Mouse (Mus musculus): ENCODE measurements around the gene Cox4i1. TPM values are rescaled to one million over a fixed set of nuclear protein-coding genes. Genes with fewer than 3 reads are reported as not detected.

Gene Cox4i1
- polyA plus RNA-seq, 1 experiment from 2014 or later, result 2,406 TPM

DNA sequence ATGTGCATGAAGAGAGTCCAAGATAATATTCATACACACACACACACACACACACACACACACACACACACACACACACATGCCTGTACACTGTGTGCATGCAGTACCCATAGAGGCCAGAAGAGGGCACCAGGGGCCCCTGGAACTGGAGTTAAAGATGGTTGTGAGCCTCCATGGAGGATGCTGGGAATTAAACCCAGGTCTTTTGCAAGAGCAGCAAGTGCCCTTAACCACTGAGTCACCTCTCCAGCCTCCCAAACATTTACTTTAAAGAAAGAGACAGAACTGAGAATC is 29.9 kb downstream of the Cox4i1 start:
- H3K4me2 ChIP-seq (replicated peaks; ENCODE audit: low read depth), result no peak overlapping the region
- no peaks in the 10 kb centered on the region for H3K27me3 ChIP-seq (replicated peaks; ENCODE audit: control insufficient read depth, insufficient read depth, low read length)
- no peak for ATAC-seq
- H3K9me3 ChIP-seq (ENCODE audit: control insufficient read depth), result no peaks in the 10 kb centered on the region
- no peak overlapping the region for H3K4me3 ChIP-seq (ENCODE audit: low read depth, low read length)
- H3K9ac ChIP-seq (ENCODE audit: low read depth, low read length), result no peak overlapping the region
- no peaks in the 10 kb centered on the region for H3K36me3 ChIP-seq (ENCODE audit: control insufficient read depth, insufficient read depth)
- H3K4me1 ChIP-seq (replicated peaks; ENCODE audit: control insufficient read depth, insufficient read depth, low read length), result peaks cover 14% of the 10 kb centered on the region
- peak; percentile 72 for TF ChIP-seq CTCF (IDR thresholded peaks at IDR 0.05; ENCODE audit: low read depth)
- no peak overlapping the region for H3K27ac ChIP-seq (ENCODE audit: low read depth, low read length)

GRCm38 (mm10) chr8:120698426-120698825 is 30.4 kb downstream of the Cox4i1 start:
- no peak overlapping the region for H3K4me3 ChIP-seq (ENCODE audit: low read depth, low read length)
- no peaks in the 10 kb centered on the region for H3K27me3 ChIP-seq (replicated peaks; ENCODE audit: control insufficient read depth, insufficient read depth, low read length)
- no peak for TF ChIP-seq CTCF (IDR thresholded peaks at IDR 0.05; ENCODE audit: low read depth)
- ATAC-seq, result no peak
- no peak overlapping the region for H3K27ac ChIP-seq (ENCODE audit: low read depth, low read length)
- no peak overlapping the region for H3K9ac ChIP-seq (ENCODE audit: low read depth, low read length)
- peaks cover 14% of the 10 kb centered on the region for H3K4me1 ChIP-seq (replicated peaks; ENCODE audit: control insufficient read depth, insufficient read depth, low read length)
- no peaks in the 10 kb centered on the region for H3K36me3 ChIP-seq (ENCODE audit: control insufficient read depth, insufficient read depth)
- WGBS, result 69% methylated on average over 7 of the region's 7 CpGs
- H3K9me3 ChIP-seq (ENCODE audit: control insufficient read depth), result no peaks in the 10 kb centered on the region
- no peak overlapping the region for H3K4me2 ChIP-seq (replicated peaks; ENCODE audit: low read depth)

GRCm38 (mm10) chr8:120699079-120699478 is 31.1 kb downstream of the Cox4i1 start:
- no peak overlapping the region for H3K9ac ChIP-seq (ENCODE audit: low read depth, low read length)
- peaks cover 10% of the 10 kb centered on the region for H3K4me1 ChIP-seq (replicated peaks; ENCODE audit: control insufficient read depth, insufficient read depth, low read length)
- no peaks in the 10 kb centered on the region for H3K27me3 ChIP-seq (replicated peaks; ENCODE audit: control insufficient read depth, insufficient read depth, low read length)
- 72% methylated on average over 6 of the region's 6 CpGs for WGBS
- no peak for TF ChIP-seq CTCF (IDR thresholded peaks at IDR 0.05; ENCODE audit: low read depth)
- ATAC-seq, result no peak
- no peak overlapping the region for H3K27ac ChIP-seq (ENCODE audit: low read depth, low read length)
- H3K4me2 ChIP-seq (replicated peaks; ENCODE audit: low read depth), result no peak overlapping the region
- no peaks in the 10 kb centered on the region for H3K9me3 ChIP-seq (ENCODE audit: control insufficient read depth)
- H3K4me3 ChIP-seq (ENCODE audit: low read depth, low read length), result no peak overlapping the region
- no peaks in the 10 kb centered on the region for H3K36me3 ChIP-seq (ENCODE audit: control insufficient read depth, insufficient read depth)

DNA sequence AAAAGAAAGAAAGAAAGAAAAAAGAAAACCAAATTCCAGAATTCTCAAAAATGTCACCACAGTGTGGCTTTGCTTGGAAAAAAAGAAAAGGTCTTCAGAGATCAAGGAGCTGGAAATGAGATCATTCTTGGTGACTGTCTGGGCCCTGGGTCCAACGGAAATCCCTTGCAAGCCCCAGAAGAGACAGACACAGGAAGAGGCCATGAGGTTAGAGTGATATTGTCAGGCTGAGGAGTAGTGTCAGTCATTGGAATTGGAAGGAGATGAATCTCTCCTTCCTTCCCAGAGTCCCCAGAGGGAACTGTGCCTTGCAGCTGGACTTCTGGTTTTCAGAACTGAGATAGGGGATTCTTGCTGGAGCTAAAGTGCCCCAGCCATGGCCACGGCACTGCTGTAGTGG is 31.5 kb downstream of the Cox4i1 start:
- peaks cover 6% of the 10 kb centered on the region for H3K4me1 ChIP-seq (replicated peaks; ENCODE audit: control insufficient read depth, insufficient read depth, low read length)
- ATAC-seq, result no peak
- 70% methylated on average over 2 of the region's 2 CpGs for WGBS
- H3K27ac ChIP-seq (ENCODE audit: low read depth, low read length), result no peak overlapping the region
- no peak overlapping the region for H3K4me3 ChIP-seq (ENCODE audit: low read depth, low read length)
- no peaks in the 10 kb centered on the region for H3K9me3 ChIP-seq (ENCODE audit: control insufficient read depth)
- H3K4me2 ChIP-seq (replicated peaks; ENCODE audit: low read depth), result no peak overlapping the region
- H3K9ac ChIP-seq (ENCODE audit: low read depth, low read length), result no peak overlapping the region
- H3K27me3 ChIP-seq (replicated peaks; ENCODE audit: control insufficient read depth, insufficient read depth, low read length), result no peaks in the 10 kb centered on the region
- no peaks in the 10 kb centered on the region for H3K36me3 ChIP-seq (ENCODE audit: control insufficient read depth, insufficient read depth)
- no peak for TF ChIP-seq CTCF (IDR thresholded peaks at IDR 0.05; ENCODE audit: low read depth)

DNA sequence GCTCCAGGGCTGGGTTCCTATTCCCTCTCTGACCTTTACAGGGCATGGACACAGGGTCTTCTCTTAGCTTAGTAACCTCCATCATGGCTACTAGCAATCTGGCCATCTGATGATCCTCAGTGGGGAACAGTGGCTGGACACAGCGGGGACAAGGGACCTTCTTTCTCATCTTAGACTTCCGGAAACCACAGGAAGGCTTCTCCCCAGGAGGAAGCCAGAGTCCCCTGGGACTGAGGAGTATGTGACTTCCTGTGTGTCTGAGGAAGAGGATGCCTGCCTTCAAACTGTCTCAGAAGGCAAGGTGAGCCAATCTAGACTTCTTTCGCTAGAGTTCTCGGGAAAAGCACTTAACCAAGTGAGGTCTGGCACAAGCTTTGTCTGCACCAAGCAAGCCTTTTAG is 32.0 kb downstream of the Cox4i1 start:
- Histone ChIP-seq H3K9ac (ENCODE audit: low read depth, low read length) (no peak overlapping the region), H3K27me3 (replicated peaks; ENCODE audit: control insufficient read depth, insufficient read depth, low read length) (no peaks in the 10 kb centered on the region), H3K4me2 (replicated peaks; ENCODE audit: low read depth) (no peak overlapping the region), H3K27ac (ENCODE audit: low read depth, low read length) (no peak overlapping the region), H3K4me1 (replicated peaks; ENCODE audit: control insufficient read depth, insufficient read depth, low read length) (peaks cover 4% of the 10 kb centered on the region), H3K36me3 (ENCODE audit: control insufficient read depth, insufficient read depth) (no peaks in the 10 kb centered on the region), H3K9me3 (ENCODE audit: control insufficient read depth) (no peaks in the 10 kb centered on the region), H3K4me3 (ENCODE audit: low read depth, low read length) (no peak overlapping the region)
- WGBS, result 87% methylated on average over 4 of the region's 4 CpGs
- no peak for TF ChIP-seq CTCF (IDR thresholded peaks at IDR 0.05; ENCODE audit: low read depth)
- no peak for ATAC-seq

- peak; percentile 88 for ATAC-seq
- Histone ChIP-seq H3K9me3 (ENCODE audit: control insufficient read depth) (no peaks in the 10 kb centered on the region), H3K27me3 (replicated peaks; ENCODE audit: control insufficient read depth, insufficient read depth, low read length) (no peaks in the 10 kb centered on the region), H3K4me1 (replicated peaks; ENCODE audit: control insufficient read depth, insufficient read depth, low read length) (peaks cover 4% of the 10 kb centered on the region), H3K4me2 (replicated peaks; ENCODE audit: low read depth) (0 out of 2 replicates have a peak overlapping the region, but pooled peaks have one; percentile 18), H3K36me3 (ENCODE audit: control insufficient read depth, insufficient read depth) (no peaks in the 10 kb centered on the region), H3K4me3 (ENCODE audit: low read depth, low read length) (no peak overlapping the region), H3K27ac (ENCODE audit: low read depth, low read length) (peak overlapping the region; percentile 36), H3K9ac (ENCODE audit: low read depth, low read length) (no peak overlapping the region)
- TF ChIP-seq CTCF (IDR thresholded peaks at IDR 0.05; ENCODE audit: low read depth), result no peak
- 37% methylated on average over 19 of the region's 19 CpGs for WGBS
Measured at GRCm38 (mm10) chr8:120701758-120702465, 33.9 kb downstream of the Cox4i1 start.

- Histone ChIP-seq H3K4me2 (replicated peaks; ENCODE audit: low read depth) (no peak overlapping the region), H3K4me3 (ENCODE audit: low read depth, low read length) (no peak overlapping the region), H3K27ac (ENCODE audit: low read depth, low read length) (no peak overlapping the region), H3K27me3 (replicated peaks; ENCODE audit: control insufficient read depth, insufficient read depth, low read length) (no peaks in the 10 kb centered on the region), H3K9me3 (ENCODE audit: control insufficient read depth) (no peaks in the 10 kb centered on the region), H3K4me1 (replicated peaks; ENCODE audit: control insufficient read depth, insufficient read depth, low read length) (peaks cover 4% of the 10 kb centered on the region), H3K9ac (ENCODE audit: low read depth, low read length) (no peak overlapping the region), H3K36me3 (ENCODE audit: control insufficient read depth, insufficient read depth) (no peaks in the 10 kb centered on the region)
- no peak for TF ChIP-seq CTCF (IDR thresholded peaks at IDR 0.05; ENCODE audit: low read depth)
- no peak for ATAC-seq
- WGBS, result 52% methylated on average over 9 of the region's 9 CpGs
Measured at GRCm38 (mm10) chr8:120704203-120704602, 36.2 kb downstream of the Cox4i1 start.

Measured in intestine, postnatal 0 days (tissue).